Mouse (Mus musculus): ENCODE measurements at regions not wholly inside any gene's neighbourhood (a gene's known extent, or its start where the extent isn't known, plus 50 kb on each side); places are given as distances from the start of the nearest gene placed in this dataset.

GRCm38 (mm10) chr17:85847756-85848155 is 159.7 kb upstream of the Six2 start:
- no peak for TF ChIP-seq EP300 (IDR thresholded peaks at IDR 0.05)
- no peak for TF ChIP-seq CTCF (IDR thresholded peaks at IDR 0.05)

Data from lung, postnatal 0 days (tissue).